Mouse (Mus musculus) CD4-positive, CD25-positive, alpha-beta regulatory T cell, adult 9 weeks (primary cell): ENCODE measurements around the gene Allc. TPM values are rescaled to one million over a fixed set of nuclear protein-coding genes. Genes with fewer than 3 reads are reported as not detected.

ENCODE experiments used
- polyA plus RNA-seq: library from polyadenylated mRNA; unstranded; fragments of 100-300 nt; shearing (Covaris generic); gene quantifications from one replicate; pipeline ENCODE4 v1.2.1, GENCODE M21; 2017

Allc gene
- polyA plus RNA-seq: not detected

GRCm38 (mm10) chr12:28582423-28582822, at the start of gene Allc:
TSS of gene Allc (minus strand) at chr12:28582523.

GRCm38 (mm10) chr12:28623195-28623594, 40.9 kb upstream of the Allc start, which contains the start of gene Colec11:
TSS of gene Colec11 (minus strand) at chr12:28623377.

GRCm38 (mm10) chr12:28552299-28552698, 30.0 kb downstream of the Allc start, which contains the start of gene Dcdc2c:
TSS of gene Dcdc2c (minus strand) at chr12:28552399.

Other genes with a start within 250 kb of the Allc start
- gene Dcdc2c, start 30.1 kb downstream of the Allc start, polyA plus RNA-seq: not detected
- 0.45 TPM for gene Colec11, start 40.9 kb upstream of the Allc start, polyA plus RNA-seq
- gene Rps7, start 53.4 kb upstream of the Allc start, polyA plus RNA-seq: 1,257 TPM
- gene Rnaseh1, start 67.1 kb upstream of the Allc start, polyA plus RNA-seq: 40.8 TPM
- gene Adi1, start 92.7 kb upstream of the Allc start, polyA plus RNA-seq: 84.0 TPM
- gene Trappc12, start 167.9 kb upstream of the Allc start, polyA plus RNA-seq: 90.3 TPM
- 61.8 TPM for gene Eipr1, start 169.3 kb upstream of the Allc start, polyA plus RNA-seq